Mouse (Mus musculus): ENCODE measurements around the gene Tmem94.

DNA sequence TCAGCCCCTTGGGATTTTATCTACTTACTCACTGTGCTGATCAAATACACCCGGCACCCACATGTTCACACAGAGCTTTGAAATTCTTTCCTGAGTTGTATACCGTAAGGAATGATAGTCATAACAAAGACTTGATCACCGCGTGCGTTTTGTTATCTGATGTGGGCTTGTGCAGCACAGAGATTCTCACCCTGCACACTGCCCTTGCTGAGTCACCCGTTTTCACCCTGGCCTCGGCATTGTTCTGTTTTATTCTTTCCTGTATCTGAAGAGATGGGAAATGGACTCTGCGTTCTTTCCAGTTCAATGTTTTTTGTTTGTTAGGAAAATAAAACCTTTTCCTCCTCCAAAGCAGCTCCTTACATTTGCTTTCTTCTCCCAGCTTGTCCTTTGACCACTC lies 18.5 kb upstream of the Tmem94 start:
- TF ChIP-seq POLR2A (IDR thresholded peaks at IDR 0.05; ENCODE audit: extremely low read depth, insufficient read depth, low read length) = no peak
- no peak for TF ChIP-seq CTCF (IDR thresholded peaks at IDR 0.05; ENCODE audit: low read depth, low read length)
